Mouse (Mus musculus) erythroblast, embryonic 14.5 days (primary cell): ENCODE results near the gene Bnip2.

ENCODE experiments used
- GATA1 ChIP-seq: IDR thresholded peaks from 2 replicates; pipeline ENCODE4 v1.6.1; 2012; ENCODE audit warnings: low read length, inconsistent platforms, mixed read lengths
- TAL1 ChIP-seq: IDR thresholded peaks from 3 replicates; pipeline ENCODE4 v1.6.1; 2012; ENCODE audit warnings: low read length, inconsistent platforms, mixed read lengths

DNA sequence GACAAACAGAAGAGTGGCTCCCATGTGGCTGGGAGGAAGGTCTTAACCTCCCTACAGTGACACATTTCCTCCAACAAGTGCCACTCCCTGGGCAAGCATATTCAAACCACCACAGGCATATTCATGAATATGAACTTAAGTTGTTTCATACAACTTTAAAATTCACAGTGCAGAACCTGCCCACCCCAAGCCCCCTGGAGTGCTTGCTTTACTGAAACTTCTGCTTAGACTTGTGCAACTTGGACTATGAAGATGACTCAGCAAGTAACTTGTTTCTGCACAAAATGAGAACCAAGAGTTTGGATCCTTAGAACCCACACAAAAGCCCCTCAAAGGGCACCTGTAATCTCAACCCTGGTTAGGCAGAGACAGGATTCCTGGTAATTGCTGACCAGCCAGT, 35.4 kb downstream of the Bnip2 start:
- TF ChIP-seq TAL1 (no peak), GATA1 (no peak)
